Mouse (Mus musculus) neural tube, embryonic 10.5 days (tissue): ENCODE data around the gene Mif.
"Not testable (repeated sequence)": the region's sequence is repeated elsewhere in the genome, so short reads cannot be mapped to it uniquely, and the experiment has no call there.

Source experiments
- DNase-seq: peaks from one replicate; pipeline ENCODE4 v3.0.0-alpha.2; 2017; ENCODE audit warnings: low spot score; ENCODE audit errors: extremely low spot score

Gene Mif

GRCm38 (mm10) chr10:75859786-75860470 is at the start of gene Mif:
Mif (minus strand) TSS chr10:75860240.
- peak; percentile 91 for DNase-seq

DNA sequence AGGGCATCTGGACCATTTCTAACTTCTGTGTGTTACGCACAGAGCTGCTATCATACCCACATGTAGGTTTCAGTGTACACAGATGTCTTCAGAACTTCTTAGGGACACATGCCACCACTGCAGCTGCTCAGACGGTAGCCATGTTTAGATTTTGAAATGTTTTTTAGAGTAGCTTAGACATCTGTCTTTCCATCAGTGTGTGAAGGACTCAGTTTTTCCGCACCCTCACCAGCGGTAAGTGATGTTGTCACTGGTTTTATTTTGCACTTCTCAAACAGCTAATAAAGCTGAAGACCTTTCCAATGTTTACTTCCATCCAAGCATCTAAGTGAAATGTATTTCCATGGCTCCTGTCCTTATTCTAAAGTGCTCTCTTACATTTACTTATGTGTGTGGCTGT is 46.8 kb upstream of the Mif start:
- DNase-seq: no peak

DNA sequence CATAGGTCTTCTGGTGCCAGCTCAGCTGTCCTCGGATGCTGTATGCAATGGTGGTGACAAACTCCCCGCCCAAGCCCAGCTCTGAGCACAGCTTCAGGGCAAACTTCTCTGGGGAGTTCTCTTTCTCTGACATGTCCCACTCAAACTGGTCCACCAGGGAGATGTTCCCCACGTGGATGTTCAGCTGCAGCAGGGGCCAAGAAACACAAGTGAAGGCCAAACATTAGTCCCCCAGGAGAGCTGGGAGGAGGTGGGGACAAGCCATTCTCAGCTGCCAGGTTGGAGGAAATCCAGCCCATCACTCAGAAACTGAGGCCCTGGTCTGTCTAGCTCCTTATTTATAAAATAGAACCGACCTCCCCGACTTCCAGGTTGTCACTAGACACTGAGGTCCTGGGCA is 44.4 kb upstream of the Mif start:
- DNase-seq: no peak

DNA sequence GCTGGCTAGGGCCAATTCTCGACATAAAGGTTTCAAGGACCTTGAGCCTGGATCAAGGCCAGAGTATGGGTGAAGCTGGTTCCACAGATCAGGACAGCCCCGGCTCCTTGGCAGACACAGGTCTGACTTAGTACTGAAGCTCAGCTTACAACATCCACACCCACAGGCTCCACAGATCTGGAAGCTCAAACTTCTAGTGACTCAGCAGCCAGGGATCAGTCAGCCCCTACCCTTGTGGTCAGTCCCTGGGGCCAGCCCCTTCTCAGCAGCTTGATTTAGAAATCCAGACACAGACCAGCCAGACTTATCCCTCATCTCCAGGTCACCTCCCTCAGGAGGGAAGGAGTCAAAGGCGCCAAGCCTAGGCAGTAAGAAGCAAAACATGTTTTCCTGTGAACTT is 38.8 kb upstream of the Mif start:
- no peak for DNase-seq

DNA sequence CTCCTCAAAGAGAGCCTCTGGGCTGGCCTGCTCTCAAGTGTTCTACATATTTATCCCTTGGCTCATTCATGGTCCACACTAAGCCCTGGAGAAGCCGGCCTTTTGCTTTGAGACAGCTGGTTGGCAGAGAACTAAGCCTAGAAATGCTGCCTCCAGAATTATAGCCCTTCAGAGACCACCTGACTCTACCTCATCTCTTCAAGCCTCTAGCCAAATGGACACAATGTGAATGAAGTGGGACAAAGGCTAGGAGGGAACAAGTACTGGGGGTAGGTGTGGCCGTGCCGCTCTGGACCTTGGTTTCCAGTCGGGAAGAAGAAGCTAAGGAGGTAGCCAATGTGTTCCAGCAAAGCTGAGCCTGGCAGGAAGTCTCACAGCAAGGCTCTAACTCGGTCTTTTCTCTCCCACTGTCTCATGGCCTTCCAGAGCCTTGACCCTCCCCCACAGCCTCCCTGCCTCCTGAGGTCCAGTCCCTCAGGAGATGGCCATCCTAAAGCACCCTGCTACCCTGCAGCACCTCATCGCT is 38.1 kb upstream of the Mif start:
- DNase-seq: no peak

DNA sequence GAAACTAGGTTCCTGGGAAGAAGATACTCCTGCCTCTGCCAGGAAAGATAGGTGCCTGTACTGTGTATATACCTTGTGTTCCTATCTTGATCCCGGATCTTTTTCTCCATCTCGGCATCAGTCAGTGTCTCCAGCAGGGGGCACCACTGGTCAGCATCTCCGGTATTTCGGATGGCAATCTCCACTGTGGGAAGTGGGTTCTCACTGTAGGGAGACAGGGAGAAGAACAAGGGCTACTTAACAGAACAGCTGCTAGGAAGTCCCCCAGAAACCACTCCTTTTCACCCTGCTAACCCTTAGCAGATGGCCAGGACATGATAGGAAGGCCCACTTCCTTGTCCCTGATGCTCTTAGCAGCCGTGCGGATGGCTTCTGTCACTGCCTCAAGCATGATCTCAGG is 37.3 kb upstream of the Mif start:
- peak; percentile 80 for DNase-seq

DNA sequence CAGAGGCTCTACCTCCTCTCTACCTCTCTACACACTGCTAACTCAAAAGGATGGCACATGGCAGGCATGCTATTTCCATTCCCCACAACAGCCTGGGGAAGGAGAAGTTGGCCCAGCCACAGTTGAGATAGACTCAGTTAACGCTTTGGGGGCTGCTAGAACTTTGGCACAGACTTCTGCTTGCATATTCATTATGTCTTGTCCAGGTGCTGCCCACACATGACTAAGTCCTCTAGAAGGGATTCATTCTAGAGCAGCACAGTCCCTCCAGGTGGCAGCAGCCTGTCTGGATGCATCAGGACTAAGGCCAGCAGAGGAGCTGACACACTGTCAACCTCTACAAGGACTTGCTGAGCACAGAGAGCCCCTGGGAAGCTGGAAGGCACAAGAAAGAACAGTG is 36.2 kb upstream of the Mif start:
- DNase-seq: no peak

GRCm38 (mm10) chr10:75895730-75896129 is 35.7 kb upstream of the Mif start:
- DNase-seq: no peak

DNA sequence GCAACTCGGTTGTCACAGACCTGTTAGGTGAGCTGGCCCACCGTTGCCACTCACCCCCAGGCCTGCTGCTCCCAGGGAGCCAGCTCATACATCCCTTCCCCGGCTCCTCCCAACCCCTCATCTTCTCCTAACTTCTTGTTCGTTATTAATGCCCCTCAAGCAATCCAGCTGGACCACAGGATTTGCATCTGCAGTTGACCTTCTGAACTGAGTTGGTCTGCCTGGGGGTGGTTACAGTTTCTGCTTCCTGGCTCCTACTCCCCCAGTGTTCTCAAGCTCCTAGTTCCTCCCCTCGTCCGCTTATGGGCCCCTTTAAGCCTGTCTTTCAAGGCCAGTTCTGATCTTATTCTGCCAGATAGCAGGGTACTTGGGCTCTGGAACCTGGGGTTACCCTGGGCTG is 34.6 kb upstream of the Mif start:
- no peak for DNase-seq

DNA sequence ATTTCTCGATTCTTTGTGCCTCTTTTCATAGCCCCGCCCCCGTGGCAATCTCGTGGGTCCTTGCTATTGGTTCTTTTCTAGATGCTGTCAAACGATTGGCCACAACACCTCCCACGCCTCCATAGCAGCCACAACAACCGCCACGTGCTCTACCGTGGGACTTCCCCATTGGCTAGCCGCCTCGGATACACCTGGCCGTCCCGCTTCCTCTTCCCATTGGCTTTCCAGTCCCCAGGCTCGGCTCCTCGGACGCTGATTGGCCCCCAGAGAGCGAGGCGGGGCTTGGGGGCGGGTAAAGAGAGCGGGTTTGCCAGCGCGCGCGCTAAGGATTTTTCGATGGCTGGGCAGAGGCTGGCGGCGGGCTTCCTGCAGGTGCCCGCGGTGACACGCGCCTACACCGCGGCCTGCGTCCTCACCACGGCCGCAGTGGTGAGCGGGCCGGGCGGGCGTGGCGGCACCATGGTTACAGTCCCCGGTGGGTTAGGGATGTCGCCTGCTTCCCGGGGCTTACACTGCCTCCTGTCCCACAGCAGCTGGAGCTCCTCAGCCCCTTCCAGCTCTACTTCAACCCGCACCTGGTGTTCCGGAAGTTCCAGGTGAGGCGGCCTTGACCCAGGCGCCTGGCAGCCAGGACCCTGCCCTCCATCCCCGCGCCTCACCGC is 33.2 kb upstream of the Mif start, which contains the start of gene Derl3:
TSS of gene Derl3 (plus strand) at position 325 of the 662 bp plus-strand sequence.
- peak; percentile 94 for DNase-seq

DNA sequence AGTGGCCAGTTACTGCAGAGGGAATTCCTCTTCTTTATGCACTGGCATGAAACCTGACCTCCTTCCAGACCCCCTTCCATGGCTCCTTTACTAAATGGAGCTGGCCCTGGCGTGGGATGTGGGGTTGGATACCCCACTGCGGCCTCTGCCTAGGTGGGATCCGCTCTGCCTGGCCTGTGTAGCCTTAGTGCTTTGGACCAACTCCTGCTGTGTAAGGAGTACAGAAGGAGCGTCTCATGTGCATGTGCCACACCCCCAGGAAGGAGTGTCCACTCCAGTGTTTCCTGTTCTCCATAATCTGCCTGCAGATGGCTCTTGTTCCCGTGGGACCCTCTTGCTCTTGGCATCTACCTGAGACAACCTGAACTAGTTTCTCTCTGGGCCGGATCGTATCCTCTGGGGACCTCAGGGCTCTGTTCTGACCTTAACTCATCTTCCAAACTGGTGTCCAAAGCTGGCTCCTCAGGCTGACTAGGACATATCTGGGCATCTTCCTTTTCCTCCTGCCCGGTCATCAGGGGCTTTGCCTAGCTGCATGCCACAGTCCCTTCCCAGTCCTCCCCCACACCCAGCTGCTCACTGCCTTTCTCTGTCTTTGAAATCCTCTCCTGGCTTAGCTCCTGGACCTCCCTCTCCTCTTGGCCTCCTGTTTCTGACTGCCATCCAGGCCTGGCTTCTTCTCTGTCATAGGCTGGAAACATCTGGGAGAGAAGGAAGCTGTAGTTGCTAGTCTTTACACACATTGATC is 29.5 kb upstream of the Mif start:
- no peak for DNase-seq

DNA sequence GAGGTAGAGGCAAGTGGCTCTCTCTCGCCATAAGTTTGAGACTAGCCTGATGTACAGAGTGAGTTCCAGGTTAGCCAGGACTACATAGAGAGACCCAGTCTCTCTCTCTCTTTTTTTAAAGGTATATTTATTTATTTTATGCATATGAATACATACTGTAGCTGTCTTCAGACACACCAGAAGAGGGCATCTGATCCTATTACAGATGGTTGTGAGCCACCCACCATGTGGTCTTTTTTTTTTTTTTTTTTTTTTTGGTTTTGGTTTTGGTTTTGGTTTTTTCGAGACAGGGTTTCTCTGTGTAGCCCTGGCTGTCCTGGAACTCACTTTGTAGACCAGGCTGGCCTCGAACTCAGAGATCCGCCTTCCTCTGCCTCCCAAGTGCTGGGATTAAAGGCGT is 27.5 kb upstream of the Mif start:
- DNase-seq: not testable (repeated sequence)

DNA sequence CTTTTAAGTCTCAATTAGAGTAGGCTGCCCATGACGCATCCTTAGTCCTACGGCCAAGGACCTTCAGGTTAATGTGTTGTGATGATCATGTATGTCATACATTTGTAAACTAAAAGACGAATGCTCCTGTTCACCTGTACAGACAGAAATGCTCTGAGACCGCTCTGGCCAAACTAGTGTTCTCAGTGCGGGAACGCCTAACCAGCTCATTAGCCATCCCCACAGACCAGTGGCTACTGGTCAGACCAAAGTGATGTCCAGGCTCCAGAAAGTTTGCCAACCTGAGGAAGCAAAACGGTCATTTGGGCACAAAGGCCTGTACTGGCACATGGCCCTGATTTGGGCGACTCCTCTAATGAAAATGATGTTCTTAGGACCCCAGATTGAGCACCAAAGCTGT is 24.7 kb upstream of the Mif start:
- DNase-seq: no peak

DNA sequence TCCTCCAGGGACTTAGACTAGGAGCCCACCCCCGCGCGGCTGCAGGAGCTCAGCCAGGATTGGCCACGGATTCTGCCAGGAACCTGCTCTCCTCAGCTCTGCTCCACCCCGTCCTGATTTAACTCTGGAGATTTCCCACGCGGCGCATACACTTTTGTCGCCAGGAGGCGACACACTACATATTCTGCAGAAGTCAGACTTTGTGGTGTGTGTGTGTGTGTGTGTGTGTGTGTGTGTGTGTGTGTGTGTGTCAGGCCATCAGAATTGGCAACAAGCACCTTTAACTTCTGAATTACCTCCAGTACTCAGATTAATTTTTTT is 23.2 kb upstream of the Mif start:
- peak; percentile 62 for DNase-seq

DNA sequence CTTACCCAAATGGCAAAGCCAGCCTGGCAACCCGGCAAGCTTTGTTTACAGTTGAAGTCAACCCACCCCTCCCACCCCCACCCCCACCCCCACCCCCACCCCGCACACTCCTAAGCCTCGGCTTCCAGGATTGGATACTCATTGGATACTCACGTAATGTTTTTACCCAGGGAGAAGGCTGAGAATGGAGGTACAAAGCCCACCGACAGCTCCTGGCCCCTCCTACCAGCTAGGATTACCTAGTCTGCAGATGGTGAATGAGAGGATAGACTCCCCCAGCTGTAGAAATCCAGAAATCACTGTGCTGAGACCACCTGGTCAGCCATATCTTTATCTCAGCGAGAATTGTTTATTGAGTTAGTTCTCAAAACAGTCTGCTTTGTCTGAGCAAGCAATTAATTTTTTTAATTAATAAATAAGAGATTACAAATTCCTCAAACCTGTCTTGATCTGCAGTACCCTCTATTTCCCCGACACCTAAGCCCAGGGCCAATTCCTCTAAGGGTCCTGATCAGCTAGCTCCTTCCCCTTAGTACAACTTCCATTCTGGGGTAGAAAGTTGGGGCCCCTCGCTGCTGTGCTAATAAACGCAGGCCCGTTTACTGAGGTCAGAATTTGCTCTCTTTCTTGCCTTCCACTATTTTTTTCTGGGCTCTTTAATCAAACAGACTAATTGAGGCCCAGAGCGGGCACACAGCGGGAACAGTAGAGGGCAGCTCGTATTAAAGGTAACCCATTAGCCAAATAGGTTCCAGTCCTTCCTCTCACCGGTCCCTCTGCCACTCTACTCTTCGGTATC is 22.6 kb upstream of the Mif start:
- no peak for DNase-seq

GRCm38 (mm10) chr10:75881578-75882432 is 21.8 kb upstream of the Mif start:
- DNase-seq: no peak

DNA sequence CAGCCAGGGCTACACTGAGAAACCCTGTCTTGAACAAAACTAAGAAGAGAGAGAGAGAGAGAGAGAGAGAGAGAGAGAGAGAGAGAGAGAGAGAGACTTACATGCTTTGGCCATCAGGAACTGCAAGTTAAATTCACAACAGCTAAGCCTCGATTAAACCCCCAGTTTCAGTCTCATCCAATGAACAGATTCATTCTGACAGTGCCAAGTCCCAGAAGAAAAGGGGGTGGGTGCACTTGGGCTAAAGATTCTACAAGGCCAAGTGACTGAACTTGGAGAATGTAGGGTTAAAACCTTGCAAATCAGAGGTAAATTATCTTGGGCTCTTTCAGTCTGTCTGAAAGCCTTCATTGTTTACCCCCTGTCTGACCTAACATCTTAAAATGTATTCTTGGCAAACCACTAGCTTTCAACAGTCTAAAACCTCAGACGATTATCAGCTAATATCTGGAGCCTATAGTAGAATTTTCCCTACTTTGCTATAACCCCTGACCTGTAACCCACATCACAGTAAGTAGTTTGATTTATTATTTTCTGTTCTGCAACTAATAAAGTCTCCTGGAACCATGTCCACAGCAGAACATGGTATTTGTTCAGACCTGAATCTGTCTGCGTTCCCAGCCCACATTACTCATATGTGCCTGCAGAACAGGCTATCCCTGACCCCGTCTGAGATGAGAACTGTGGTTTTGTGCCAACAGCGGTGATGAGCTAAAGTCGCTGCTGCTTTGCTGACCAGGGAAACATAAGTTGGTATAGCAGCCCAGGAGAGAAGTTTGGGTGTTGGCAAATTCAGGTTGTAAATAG is 20.9 kb upstream of the Mif start:
- DNase-seq: no peak

DNA sequence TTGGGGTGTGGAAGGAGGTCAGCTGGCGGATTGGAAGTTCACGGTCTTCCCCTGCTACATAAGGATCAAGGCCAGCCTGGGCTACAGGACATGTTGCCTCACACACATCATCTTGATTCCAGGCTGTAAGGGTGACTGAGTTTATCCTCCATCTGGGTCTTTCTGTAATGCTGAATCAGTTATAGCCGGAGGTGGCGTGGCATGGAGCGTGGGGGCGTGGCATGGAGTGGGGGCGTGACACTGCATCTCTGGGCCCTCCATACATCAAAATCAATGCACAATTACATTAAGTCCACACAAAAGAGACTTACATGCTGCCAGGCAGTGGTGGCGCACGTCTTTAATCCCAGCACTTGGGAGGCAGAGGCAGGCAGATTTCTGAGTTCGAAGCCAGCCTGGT is 20.3 kb upstream of the Mif start:
- no peak for DNase-seq

GRCm38 (mm10) chr10:75878836-75879235 is 18.8 kb upstream of the Mif start:
- DNase-seq: no peak
